Mouse (Mus musculus) liver, adult 2 months (tissue): ENCODE data around the gene Abcc10.

Source experiments
- CTCF ChIP-seq: fragments of 200-500 bp; IDR thresholded peaks from 2 replicates; pipeline ENCODE4 v1.5.1; 2011; ENCODE audit warnings: low read depth, low read length, control low read depth
- POLR2A ChIP-seq: fragments of 200-500 bp; IDR thresholded peaks from 2 replicates; pipeline ENCODE4 v1.6.1; 2011; ENCODE audit warnings: low read length, control low read depth; ENCODE audit not compliant: insufficient read depth; ENCODE audit errors: extremely low read depth

DNA sequence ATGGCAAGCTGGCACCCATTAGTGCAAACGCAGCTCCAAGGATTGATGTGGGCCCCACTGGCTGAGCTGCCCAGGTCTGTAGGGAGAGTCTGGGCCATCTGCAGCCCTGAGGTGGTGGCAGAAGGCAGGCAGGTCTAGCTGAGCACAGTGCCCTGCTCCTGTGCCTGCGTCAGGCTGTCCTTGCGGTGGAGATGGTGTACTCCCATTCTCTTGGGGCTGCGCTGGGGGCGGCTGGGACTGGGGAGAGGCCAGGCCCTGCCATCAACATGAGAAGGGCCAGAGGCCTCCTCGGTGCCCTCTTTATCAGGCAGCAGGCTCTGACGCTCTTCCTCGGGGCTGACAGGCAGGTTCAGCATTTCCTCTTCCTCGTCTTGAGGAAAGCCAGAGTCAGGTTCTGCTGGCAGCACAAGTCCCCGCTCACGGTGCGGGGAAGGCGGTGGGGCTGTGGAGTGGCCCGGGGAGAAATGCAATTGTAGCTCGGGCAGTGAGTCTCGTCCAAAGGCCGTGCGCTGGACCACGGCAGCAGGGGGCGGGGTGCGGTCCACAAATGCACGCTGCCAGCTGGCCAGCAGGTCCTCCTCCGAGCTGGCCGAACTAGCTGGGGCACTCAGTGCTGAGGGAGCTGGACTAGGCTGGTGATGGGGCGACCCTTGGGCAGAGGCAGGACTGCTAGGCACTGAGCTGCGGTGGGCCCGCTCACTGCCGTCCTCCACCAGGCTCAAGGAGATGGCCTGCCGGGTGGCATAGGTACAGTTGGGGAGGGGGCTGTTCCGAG, 69.7 kb downstream of the Abcc10 start:
- TF ChIP-seq POLR2A (no peak), CTCF (no peak)
